In the genomic region with DNA sequence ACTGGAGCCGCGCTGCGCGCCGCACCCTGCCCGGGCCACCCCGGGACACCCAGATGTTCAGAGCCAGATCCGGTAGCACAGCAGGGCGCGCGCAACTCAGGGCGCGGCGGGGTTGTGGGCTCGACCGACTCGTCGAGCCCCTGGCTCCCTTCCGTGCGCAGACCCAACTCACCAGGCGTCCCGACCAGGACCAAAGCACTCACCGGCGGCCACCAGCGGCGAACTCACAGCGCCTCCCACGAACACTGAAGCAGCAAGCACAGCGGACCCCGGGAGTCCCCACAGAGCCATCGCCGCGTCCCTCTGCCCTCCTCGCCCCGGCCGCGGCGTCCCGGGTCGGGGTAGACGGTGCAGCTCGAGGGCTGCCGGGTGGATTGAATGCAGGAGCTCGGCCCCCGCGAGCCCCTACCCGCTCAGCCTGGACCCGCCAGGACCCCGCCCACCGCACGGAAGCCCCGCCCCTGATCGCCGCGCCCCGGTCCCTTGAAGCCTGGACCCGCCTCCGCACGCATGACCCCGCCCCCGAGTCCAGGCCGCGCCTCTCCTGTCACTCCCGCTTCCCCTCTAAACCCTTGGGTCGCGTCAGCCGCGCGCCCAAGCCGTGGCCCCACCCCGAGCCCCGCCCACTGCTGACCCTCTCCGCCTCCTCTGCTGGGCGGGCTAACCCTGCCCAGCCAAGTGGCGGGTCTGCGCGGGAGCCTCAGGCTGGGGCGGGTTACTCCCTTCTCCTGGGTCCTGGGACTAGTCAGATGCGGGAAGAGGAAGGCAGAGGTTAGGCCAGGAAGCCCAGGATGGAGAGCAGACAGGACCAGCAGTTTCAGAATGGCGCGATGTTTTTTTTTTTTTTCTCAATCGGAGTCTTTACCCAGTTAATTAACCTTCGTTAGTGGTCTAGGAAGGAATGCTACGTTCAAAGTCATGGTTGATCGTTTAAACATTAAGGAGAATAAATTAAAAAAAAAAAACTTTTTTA, we compare ENCODE assay signal across 8 mouse cellular contexts. TPM values are rescaled to one million over a fixed set of nuclear protein-coding genes. Genes with fewer than 3 reads are reported as not detected.
A peak's percentile ranks its signal among the peaks of the same experiment; 100 is the strongest.
DNase-seq lines count a peak whose midpoint lies in the region; ATAC-seq and TF ChIP-seq lines count a peak whose summit lies in the region.

A gene (minus strand): TSS at position 455 of the 973 bp plus-strand sequence.

- H3K27ac ChIP-seq in gastrocnemius, adult 2 months: peak within 1 kb of the TSS; percentile 97
- peak within 1 kb of the TSS; percentile 70; the same call in 1 of the 2 replicates for H3K27ac ChIP-seq in hindbrain, postnatal 0 days
- peak within 1 kb of the TSS; percentile 81 for H3K27ac ChIP-seq in left cerebral cortex, adult 2 months

- peak; percentile 81 for ATAC-seq in common myeloid progenitor, adult 5-6 weeks (replicated peaks; ENCODE audit: low read depth, poor library complexity, severe bottlenecking)
- peak; percentile 98 for ATAC-seq in hindbrain, postnatal 0 days
- peak; percentile 90 for ATAC-seq in megakaryocyte, adult 5-6 weeks (ENCODE audit: poor library complexity, severe bottlenecking)

- 1% methylated on average over 83 of the region's 85 CpGs for WGBS in hindbrain, postnatal 0 days

- peak within 1 kb of the TSS; percentile 99 for H3K4me2 ChIP-seq in hindbrain, postnatal 0 days (ENCODE audit: low read depth, low read length)

- H3K27me3 ChIP-seq in hindbrain, postnatal 0 days (ENCODE audit: insufficient read depth, low read length): no peaks in the 10 kb centered on the region

- DNase-seq in ZHBTc4 (ENCODE audit: low read depth, low spot score): peak; percentile 99
- peak; percentile 100 for DNase-seq in gastrocnemius, adult 2 months
- DNase-seq in hindbrain, postnatal 0 days (ENCODE audit: low spot score): peak; percentile 93
- peak; percentile 92 for DNase-seq in left cerebral cortex, adult 2 months (ENCODE audit: extremely low spot score in 1 of 2, low spot score in 2 of 2)
- DNase-seq in right cerebral cortex, adult 2 months (ENCODE audit: low spot score in 2 of 2): peak; percentile 84 to 90
- peak; percentile 100 for DNase-seq in urinary bladder, postnatal 14 days (ENCODE audit: low spot score)

- H3K9me3 ChIP-seq in hindbrain, postnatal 0 days (ENCODE audit: low read length): no peaks in the 10 kb centered on the region

- peak within 1 kb of the TSS; percentile 91 for H3K4me3 ChIP-seq in gastrocnemius, adult 2 months
- peak within 1 kb of the TSS; percentile 67 for H3K4me3 ChIP-seq in hindbrain, postnatal 0 days (ENCODE audit: low read length)
- peak within 1 kb of the TSS; percentile 63 for H3K4me3 ChIP-seq in left cerebral cortex, adult 2 months

- H3K9ac ChIP-seq in hindbrain, postnatal 0 days (replicated peaks; ENCODE audit: low read length): peak within 1 kb of the TSS; percentile 65

- peaks cover 6% of the 10 kb centered on the region; the same call in 1 of the 2 replicates for H3K4me1 ChIP-seq in hindbrain, postnatal 0 days (ENCODE audit: insufficient read depth, low read length)

- intact Hi-C loops in gastrocnemius, adult 2 months (cut with DNase I): loop anchor here (2.0 to 5.0 kb wide), 3 partner anchors 46 to 62 kb away; no protein-coding TSS in a partner anchor
- intact Hi-C loops in left cerebral cortex, adult 2 months (cut with DNase I): loop anchor here (2.0 to 5.0 kb wide), 3 partner anchors 62 to 124 kb away; a partner anchor contains a TSS

- H3K36me3 ChIP-seq in hindbrain, postnatal 0 days (ENCODE audit: insufficient read depth, low read length): no peaks in the 10 kb centered on the region

- peak; percentile 37 for TF ChIP-seq CTCF in gastrocnemius, adult 2 months (IDR thresholded peaks at IDR 0.05)
- TF ChIP-seq CTCF in hindbrain, postnatal 0 days (IDR thresholded peaks at IDR 0.05; ENCODE audit: low read depth): no peak; the same call in 1 of the 2 replicates
- TF ChIP-seq CTCF in left cerebral cortex, adult 2 months (IDR thresholded peaks at IDR 0.05): no peak; the same call in 1 of the 2 replicates

RNA-seq across cellular contexts. Expression of the gene that starts here (rescaled TPM):
- total RNA-seq in common myeloid progenitor, adult 5-6 weeks (2017): 11.5 and 14.1 TPM in 2 replicates
- total RNA-seq in gastrocnemius, adult 2 months (2021): 10 to 100 TPM in 1 of 2 experiments, 1 to 10 TPM in 1; 8.0 to 12.5 TPM
- 2.5 and 4.0 TPM in 2 replicates for total RNA-seq in hindbrain, postnatal 0 days (2014; rRNA removed)
- 7.6 and 7.9 TPM in 2 replicates for polyA plus RNA-seq in hindbrain, postnatal 0 days (2015; fragmentation: Nextera tagmentation; extraction: Ambion mirVana)
- 10 to 100 TPM; 10.9 to 11.3 TPM for total RNA-seq in left cerebral cortex, adult 2 months (2021)
- total RNA-seq in megakaryocyte, adult 5-6 weeks (2015): 23.3 and 28.7 TPM in 2 replicates
- total RNA-seq in megakaryocyte, adult 5-6 weeks (2017): 27.1 and 28.3 TPM in 2 replicates

Comparison
In these comparisons a context has a peak if more than half of its experiments do, and no peak if none do; other contexts are left out.
1. Peak in every context shown above with its lines: DNase-seq, ATAC-seq, H3K4me3 ChIP-seq and H3K27ac ChIP-seq.